Mouse (Mus musculus): Measurements from ENCODE around the gene Ccdc107. TPM values are rescaled to one million over a fixed set of nuclear protein-coding genes. Genes with fewer than 3 reads are reported as not detected.
A peak's percentile ranks its signal among the peaks of the same experiment; 100 is the strongest.

The Ccdc107 gene
- 10 to 100 TPM; 26.3 to 27.8 TPM for total RNA-seq (2021)
- long read RNA-seq, experiment 1, transcript Ccdc107-201 (6 exons, 817 nt), result major isoform, 27 of 36 reads
- long read RNA-seq, experiment 1, partial matches to known transcripts, result 5 of 36 reads
- long read RNA-seq, experiment 1, other reads (novel, unspliced or antisense), result 2 of 36 reads
- long read RNA-seq, experiment 2, transcript Ccdc107-201 (6 exons, 817 nt), result major isoform, 28 of 32 reads
- long read RNA-seq, experiment 2, partial matches to known transcripts, result 1 of 32 reads
- long read RNA-seq, experiment 2, other reads (novel, unspliced or antisense), result 3 of 32 reads

DNA sequence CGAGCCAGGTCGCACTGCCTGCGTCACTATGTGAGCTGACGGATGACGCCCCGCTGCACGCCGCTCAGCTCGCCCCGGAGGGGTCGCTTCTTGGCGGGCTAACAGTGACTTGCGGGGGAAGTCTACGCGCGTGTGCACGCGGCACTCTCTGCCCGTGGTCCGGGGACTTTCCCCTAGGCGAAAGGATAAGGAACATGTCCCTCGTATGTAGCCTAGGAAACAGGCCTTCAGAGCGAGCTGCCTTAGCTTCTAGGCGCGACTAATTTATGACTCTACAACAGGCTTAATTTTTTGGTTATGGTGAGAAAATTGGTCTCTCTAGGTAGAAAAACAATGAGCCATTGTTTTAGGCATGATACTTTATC lies at the start of gene Ccdc107:
Ccdc107 (plus strand) TSS at position 80 of the 365 bp plus-strand sequence.
- intact Hi-C loops (cut with DNase I), result loop anchor here (10.0 kb wide), 1 partner anchor 448 kb away; the partner anchor contains the start of gene Fam214b
- H3K4me3 ChIP-seq, result peak within 1 kb of the TSS; percentile 95
- TF ChIP-seq CTCF (IDR thresholded peaks at IDR 0.05), result peak; percentile 4; the same call in 1 of the 2 replicates
- peak; percentile 95 for DNase-seq
- H3K27ac ChIP-seq, result peak within 1 kb of the TSS; percentile 96

DNA sequence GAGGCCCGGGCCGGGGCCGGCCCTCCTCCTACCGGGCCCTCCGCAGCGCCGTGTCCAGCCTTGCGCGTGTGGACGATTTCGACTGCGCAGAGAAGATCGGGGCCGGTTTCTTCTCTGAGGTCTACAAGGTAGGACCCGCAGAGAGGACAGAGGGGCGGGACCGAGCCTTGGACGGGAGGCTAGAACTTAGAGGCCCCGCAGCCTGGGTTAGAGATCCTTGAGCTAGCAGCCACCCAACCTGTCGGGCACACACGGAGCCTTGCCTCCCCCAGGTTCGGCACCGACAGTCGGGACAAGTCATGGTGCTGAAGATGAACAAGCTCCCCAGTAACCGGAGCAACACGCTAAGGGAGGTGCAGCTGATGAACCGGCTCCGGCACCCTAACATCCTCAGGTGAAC lies 49.2 kb upstream of the Ccdc107 start:
- intact Hi-C loops (cut with DNase I), result loop anchor here (5.0 kb wide), 1 partner anchor 134 kb away; the partner anchor contains the start of genes Gba2 and Rgp1
- Histone ChIP-seq H3K4me3 (peak overlapping the region; percentile 97), H3K27ac (peak overlapping the region; percentile 90)
- TF ChIP-seq CTCF (IDR thresholded peaks at IDR 0.05), result no peak
- peak; percentile 40 for DNase-seq

DNA sequence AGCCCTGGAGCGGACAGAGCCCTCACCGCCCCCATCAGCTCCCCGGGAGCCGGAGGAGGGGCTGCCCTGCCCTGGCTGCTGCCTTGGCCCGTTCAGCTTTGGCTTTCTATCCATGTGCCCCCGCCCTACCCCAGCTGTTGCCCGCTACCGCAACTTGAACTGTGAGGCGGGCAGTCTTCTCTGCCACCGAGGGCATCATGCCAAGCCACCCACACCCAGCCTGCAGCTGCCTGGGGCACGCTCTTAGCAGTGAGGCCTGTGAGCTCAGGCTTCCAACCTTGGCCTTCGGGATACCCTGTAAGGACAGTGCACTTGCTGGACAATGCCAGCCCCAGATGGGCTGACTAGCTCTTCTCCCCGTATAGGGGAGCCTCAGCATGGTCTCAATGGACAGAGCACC lies 45.4 kb upstream of the Ccdc107 start:
- peak overlapping the region; percentile 41 for H3K27ac ChIP-seq
- intact Hi-C loops (cut with DNase I), result no loop called here
- DNase-seq, result peak; percentile 87
- no peak for TF ChIP-seq CTCF (IDR thresholded peaks at IDR 0.05)
- H3K4me3 ChIP-seq, result no peak overlapping the region; the same call in 1 of the 2 replicates

DNA sequence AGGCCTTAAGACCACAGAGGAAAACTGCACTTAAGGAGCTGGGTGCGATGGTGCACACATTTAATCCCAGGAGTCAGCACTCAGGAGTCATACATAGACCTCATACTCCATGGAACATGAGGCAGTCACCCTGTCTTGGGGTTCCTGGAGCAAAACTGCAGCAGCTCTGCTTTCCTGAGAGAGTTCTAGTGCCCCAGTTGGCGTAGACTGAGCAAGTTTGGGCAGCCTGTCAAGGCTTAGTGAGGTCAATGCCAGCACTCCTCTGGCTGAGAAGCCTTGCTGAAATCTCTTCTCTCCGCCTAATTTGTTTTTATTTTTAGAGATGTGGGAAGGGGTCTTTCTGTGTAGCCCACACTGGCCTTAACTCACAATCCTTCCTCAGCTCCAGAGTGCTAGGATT lies 44.1 kb upstream of the Ccdc107 start:
- intact Hi-C loops (cut with DNase I), result no loop called here
- no peak overlapping the region for H3K4me3 ChIP-seq
- H3K27ac ChIP-seq, result no peak overlapping the region
- TF ChIP-seq CTCF (IDR thresholded peaks at IDR 0.05), result no peak
- peak; percentile 75 for DNase-seq

DNA sequence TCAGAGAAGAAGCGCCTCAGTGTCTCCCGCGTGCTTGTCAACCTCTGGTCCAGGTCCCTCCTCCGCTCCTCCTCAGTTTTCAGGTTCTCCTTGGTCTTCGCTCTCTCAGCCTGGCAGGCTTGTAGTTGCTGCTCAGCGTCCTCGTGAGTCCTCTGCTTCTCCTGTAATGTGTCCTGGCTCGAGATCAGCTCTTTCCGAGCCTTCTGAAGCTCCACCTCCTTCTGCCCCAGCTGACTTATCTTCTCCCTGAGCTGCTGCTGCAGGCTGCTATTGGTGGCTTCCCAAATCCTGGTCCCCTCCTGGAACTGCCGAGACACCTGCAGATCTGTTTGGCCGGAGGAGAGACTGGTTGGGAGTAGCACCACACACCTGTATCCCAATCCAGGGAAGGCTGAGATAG lies 40.4 kb upstream of the Ccdc107 start:
- no peak for DNase-seq
- intact Hi-C loops (cut with DNase I), result no loop called here
- H3K4me3 ChIP-seq, result no peak overlapping the region
- H3K27ac ChIP-seq, result no peak overlapping the region
- TF ChIP-seq CTCF (IDR thresholded peaks at IDR 0.05), result no peak

DNA sequence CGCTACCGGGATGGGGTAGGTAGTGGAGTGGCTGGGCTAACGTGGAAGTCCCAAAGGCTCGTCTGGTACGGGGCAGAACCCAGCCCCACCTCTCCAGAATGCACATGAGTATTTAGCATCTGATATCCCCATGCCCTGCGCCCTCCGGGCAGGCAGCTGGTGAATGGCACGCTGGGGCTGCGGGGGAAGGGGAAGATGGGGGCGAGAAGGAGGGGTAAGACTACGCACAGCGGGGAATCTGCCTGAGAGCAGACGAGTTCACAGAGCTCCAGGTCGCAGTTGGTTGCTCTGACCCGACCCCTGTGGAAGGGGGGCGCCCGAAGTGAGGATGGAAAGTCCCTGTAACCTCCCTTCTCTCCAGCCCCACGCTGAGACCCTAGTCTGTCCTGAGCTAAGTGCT lies 39.3 kb upstream of the Ccdc107 start:
- intact Hi-C loops (cut with DNase I), result no loop called here
- DNase-seq, result no peak
- peak overlapping the region; percentile 57 for H3K4me3 ChIP-seq
- no peak overlapping the region for H3K27ac ChIP-seq
- TF ChIP-seq CTCF (IDR thresholded peaks at IDR 0.05), result no peak

DNA sequence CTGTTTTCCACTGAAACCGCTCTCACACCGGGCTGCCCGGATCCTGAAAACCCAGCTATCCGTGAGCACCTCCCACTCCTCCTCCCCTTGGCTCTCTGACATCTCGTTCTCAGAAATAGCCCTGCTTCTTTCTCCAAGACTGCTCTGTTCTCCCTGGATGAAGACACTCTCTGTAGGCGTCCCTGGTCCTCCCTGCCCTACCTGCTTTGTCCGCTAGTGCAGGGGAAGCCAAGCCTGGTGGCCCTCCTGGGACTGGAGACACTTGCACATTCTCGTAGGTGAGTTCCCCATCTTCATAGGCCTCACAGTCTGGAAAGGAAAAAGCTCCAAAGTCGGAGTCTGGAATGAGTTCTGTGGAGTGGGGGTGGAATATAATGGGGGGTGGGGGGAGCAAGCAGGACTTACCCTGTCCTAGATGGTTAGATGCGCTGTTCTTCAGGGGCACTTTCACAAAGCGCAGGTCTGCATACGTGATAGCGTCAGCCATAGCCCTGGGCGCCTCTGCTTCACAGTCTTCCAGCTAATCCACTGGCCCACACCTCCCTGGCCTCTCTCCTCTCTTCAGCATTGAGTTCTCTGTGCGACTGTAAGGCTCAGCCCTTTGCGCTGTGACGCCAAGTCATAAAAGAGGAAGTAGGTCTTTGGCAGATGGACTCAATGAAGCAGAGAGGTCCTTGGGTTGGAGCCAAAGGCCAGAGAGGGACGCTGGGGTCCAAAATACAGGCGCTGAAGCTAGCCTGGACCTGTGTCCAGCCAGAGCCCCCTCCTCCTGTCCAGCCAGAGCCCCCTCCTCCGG lies 38.5 kb upstream of the Ccdc107 start, which contains the start of gene Cd72:
Cd72 (minus strand) TSS at position 588 of the 796 bp plus-strand sequence.
- H3K4me3 ChIP-seq, result peak within 1 kb of the TSS; percentile 57
- no peak for TF ChIP-seq CTCF (IDR thresholded peaks at IDR 0.05)
- intact Hi-C loops (cut with DNase I), result no loop called here
- no peak within 1 kb of the TSS for H3K27ac ChIP-seq
- no peak for DNase-seq

DNA sequence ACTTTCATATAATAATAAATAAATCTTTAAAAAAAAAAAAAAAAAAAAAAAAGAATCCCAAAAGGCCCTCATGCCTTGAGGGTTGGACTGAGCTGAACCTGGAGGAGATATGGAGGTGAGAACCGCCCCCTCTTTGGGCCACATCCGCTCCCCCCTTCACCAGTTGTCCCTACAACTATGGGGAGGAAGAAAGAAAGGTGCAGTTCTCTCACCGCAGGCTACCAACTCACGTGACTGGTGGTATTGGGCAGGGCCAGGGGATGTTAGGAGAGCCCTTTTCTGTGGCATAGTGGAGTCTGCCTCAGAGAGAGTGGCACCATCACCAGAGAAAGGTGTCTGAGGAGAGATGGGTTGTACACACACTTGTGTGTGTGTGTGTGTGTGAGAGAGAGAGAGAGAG lies 36.2 kb upstream of the Ccdc107 start:
- intact Hi-C loops (cut with DNase I), result no loop called here
- no peak for DNase-seq
- no peak overlapping the region for H3K4me3 ChIP-seq
- H3K27ac ChIP-seq, result no peak overlapping the region
- TF ChIP-seq CTCF (IDR thresholded peaks at IDR 0.05), result no peak

DNA sequence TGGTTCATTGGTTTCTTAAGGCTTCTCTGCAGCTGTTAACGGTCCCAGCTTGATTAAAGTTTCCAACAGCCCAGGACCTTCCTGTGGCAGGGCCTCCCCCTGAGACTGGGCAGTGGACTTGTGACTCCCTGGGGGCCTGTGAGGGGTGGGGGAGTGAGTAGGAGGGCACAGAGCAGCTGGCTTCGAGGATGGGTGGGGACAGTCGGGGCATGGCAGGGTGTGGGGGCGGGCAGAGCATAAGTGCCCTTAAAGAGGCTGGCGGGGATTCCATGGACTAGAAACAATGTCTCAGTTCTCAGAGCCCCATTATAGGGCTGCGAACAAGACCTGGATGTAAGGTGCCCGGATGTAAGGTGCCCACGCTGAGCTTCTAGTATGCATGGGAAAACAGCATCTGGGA lies 35.6 kb upstream of the Ccdc107 start:
- TF ChIP-seq CTCF (IDR thresholded peaks at IDR 0.05), result no peak
- intact Hi-C loops (cut with DNase I), result no loop called here
- no peak overlapping the region for H3K27ac ChIP-seq
- no peak for DNase-seq
- H3K4me3 ChIP-seq, result no peak overlapping the region

DNA sequence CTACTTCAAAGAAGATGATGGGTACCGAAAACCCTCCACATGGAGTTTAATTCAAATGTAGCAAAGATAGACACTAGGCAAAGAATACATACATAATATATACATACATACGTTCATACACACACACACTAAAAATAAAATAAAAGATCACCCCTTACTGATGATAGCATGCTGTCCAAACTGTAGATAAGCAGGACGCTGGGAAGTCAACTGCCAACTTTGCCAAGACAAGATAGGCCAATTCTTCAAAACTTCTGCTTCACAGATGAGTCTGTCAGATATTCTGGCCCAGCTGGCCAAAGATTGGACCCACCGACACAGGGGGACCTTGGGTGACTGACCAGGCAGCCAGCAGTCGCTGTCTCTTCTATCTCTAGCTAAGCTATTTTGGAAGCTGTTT lies 29.6 kb upstream of the Ccdc107 start:
- no peak overlapping the region for H3K4me3 ChIP-seq
- DNase-seq, result no peak
- intact Hi-C loops (cut with DNase I), result no loop called here
- no peak for TF ChIP-seq CTCF (IDR thresholded peaks at IDR 0.05)
- H3K27ac ChIP-seq, result no peak overlapping the region

DNA sequence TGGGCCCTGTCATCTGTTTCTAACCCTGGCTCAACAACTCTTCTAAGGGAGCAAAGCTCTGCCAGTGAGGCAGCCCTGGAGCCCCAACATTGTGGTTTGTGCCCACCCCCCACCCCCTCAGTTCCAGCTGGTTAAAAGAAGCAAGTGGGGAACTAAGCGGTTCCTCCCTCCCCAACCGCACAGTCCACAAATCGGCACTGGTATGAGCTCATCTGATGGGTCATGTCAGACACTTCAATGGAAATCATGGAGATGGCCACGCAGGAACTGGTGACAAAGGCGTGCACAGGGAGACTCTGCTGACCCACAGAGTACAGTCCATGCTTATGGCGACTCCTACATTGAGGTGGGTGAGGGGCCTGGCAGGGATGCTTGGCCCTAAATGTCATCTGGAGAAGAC lies 26.8 kb upstream of the Ccdc107 start:
- Histone ChIP-seq H3K27ac (no peak overlapping the region), H3K4me3 (no peak overlapping the region)
- no peak for DNase-seq
- no peak for TF ChIP-seq CTCF (IDR thresholded peaks at IDR 0.05)
- intact Hi-C loops (cut with DNase I), result no loop called here

DNA sequence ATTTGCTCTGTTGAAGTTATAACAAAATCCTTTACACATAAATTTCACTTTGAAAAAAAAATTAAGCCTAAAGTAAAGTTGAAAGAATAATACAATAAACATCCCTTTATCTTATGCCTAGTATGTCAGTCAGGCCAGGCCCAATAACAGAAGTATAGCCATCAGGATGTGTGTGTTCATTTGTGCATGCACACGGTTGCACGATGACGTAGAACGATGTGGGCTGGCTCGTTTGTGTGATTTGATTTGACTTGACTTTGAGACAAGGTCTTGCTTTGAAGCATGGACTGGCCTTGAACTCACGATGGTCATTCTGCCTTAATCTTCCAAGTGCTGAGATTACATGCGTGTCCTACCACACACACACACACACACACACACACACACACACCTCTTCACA lies 25.8 kb upstream of the Ccdc107 start:
- TF ChIP-seq CTCF (IDR thresholded peaks at IDR 0.05), result no peak
- no peak for DNase-seq
- Histone ChIP-seq H3K27ac (no peak overlapping the region), H3K4me3 (no peak overlapping the region)
- intact Hi-C loops (cut with DNase I), result no loop called here

DNA sequence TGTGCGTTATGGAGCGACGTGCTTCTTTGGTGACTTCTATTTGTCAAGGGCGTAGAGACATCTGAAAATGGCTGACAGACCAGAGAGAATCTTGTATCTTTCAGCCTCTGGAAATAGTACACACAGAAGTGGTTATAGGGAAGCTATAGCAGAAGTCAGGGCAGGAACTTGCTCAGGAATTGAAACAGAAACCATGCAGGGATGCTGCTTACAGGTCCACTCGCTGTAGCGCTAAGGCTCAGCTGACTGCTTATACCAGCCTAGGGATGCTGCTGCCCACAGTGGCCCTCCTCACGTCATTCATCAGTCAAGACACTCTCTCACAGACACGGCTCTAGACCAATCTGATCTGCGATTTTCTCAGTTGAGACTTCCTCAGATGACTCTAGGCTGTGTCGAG lies 22.4 kb upstream of the Ccdc107 start:
- intact Hi-C loops (cut with DNase I), result no loop called here
- no peak overlapping the region for H3K27ac ChIP-seq
- DNase-seq, result no peak
- no peak overlapping the region for H3K4me3 ChIP-seq
- TF ChIP-seq CTCF (IDR thresholded peaks at IDR 0.05), result no peak

Data from gastrocnemius, adult 2 months (tissue).